Mouse (Mus musculus): Measurements from ENCODE around the gene Pfn1.

Gene Pfn1

GRCm38 (mm10) chr11:70678576-70678975 is 24.1 kb upstream of the Pfn1 start:
- intact Hi-C loops (cut with DNase I): no loop called here

- intact Hi-C loops (cut with DNase I): no loop called here
Observed at GRCm38 (mm10) chr11:70678092-70678491, 23.6 kb upstream of the Pfn1 start.

GRCm38 (mm10) chr11:70674501-70674900 is 20.1 kb upstream of the Pfn1 start:
- intact Hi-C loops (cut with DNase I): no loop called here

DNA sequence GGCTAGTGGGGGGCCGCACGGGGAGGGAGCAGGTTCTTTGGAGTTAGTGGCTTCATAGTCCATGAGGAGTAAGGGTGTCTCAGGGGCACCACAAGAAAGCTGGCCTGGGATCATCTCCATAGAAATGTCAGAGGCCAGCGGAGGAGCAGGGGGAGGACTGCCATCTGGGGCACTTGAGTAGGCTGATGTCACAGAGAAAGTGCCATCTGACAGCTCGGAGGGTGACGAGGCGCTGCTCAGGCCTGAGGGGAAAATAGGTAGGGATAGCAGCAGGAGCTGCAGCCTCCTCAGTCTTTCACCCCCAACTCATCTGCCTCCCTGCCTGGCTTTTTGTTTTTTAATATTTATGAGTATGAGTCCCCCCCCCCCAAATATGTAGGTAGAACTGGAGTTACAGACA is 19.6 kb upstream of the Pfn1 start:
- intact Hi-C loops (cut with DNase I): no loop called here

- intact Hi-C loops (cut with DNase I): no loop called here
Observed at GRCm38 (mm10) chr11:70671333-70672047, 17.0 kb upstream of the Pfn1 start.

DNA sequence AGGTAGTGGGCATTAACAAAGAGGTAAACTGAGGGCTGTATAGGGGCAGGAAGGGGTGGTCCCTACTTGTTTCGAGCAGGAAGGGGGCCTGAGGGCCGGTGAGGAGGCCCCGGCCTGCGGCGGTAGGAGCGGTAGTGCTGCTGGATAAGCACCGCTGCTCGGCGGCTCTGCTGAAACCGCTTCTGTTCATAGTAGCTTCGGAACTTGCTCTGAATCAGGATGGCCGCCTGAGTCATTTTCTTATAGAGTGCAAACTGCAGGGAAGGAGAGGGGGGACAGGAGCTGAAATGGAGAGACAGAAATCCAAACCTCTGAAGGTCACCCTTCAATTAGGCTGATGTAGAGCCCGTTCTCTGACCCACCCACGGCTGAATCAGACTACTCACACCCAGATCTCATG is 16.0 kb upstream of the Pfn1 start:
- intact Hi-C loops (cut with DNase I): no loop called here

- intact Hi-C loops (cut with DNase I): loop anchor here (1.0 kb wide), 1 partner anchor 15 kb away; the partner anchor contains the start of gene Pfn1
Observed at GRCm38 (mm10) chr11:70669582-70670345, 15.3 kb upstream of the Pfn1 start.

DNA sequence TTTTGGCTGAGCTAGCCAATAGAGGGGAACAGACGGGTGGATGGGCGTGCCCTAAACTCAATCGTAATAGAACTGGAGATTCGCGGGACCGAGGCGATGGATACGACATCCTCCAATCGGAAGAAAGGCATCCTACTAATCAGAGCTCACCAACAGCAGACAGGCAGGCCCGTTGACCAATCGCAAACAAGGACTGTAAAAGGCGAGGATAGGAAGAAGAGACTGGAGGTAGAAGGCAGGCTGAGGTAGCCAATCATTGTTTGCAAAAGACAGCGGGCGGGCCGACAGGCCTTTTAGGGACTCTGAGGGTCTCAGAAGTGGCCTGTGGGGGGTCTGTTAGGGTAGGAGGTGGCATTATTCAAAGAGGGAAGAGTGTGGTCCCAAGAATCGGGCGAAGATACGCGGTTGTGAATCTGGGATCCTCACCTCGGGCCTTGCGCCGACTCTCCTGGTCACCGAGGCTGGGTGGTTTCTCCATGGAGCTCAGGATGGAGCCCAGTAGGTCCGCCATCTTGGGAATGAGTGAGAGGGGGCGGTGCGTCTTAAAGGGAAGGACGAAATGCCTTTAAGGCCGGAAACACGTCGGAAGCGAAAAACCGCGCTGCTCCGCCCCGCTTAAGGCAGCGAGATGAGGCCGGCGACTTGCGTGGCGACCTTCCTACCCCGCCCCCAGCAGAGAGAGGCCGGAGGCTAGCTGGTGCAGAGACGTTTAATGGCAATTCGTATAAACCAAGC is 14.5 kb upstream of the Pfn1 start, which contains the start of gene Spag7:
TSS of gene Spag7 (minus strand) at position 646 of the 735 bp plus-strand sequence.
- intact Hi-C loops (cut with DNase I): loop anchor here (1.0 kb wide), 1 partner anchor 15 kb away; the partner anchor contains the start of gene Pfn1

- intact Hi-C loops (cut with DNase I): no loop called here
Observed at GRCm38 (mm10) chr11:70668335-70668770, 13.9 kb upstream of the Pfn1 start.

DNA sequence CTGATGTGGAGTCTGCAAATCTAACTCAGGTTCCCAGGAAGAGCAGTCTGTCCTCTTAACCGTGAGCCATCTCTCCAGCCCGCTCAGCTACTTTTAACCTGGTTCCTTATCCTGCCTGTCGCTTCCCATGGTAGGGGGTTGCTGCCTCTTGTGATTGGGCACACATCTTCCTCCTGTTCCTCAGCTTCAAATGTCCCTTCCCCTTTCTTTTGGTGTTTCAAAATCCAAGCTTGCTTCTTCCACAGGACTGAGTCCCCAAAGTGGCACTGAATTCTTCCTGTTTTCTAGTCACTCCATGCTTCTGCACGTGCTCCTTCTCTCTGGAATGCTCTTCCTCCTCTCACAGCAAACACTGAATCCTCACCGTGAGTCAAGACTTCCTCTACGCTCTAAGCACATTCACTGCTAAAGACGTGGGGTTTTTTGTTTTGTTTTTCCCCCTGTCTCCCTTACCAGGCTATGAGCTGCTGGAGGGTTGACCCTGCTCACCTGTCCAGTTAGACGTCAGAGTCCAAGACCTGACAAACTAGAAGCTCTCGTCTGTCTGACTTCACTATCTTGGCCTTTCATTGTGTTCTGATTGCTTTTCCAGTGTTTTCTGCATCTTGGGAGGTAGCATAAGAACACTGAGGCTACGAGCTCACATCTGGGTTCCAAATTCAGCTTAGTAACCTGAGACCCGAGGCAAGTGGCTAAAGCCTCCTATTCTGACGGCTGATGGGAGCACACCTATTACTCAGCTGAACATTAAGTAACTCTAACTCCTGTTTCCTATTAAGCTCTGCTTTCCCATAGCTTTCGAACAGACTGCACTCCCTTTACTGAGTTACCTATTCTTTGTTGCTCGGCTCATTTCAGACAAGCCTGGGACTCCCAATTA is 13.1 kb upstream of the Pfn1 start:
- intact Hi-C loops (cut with DNase I): no loop called here

DNA sequence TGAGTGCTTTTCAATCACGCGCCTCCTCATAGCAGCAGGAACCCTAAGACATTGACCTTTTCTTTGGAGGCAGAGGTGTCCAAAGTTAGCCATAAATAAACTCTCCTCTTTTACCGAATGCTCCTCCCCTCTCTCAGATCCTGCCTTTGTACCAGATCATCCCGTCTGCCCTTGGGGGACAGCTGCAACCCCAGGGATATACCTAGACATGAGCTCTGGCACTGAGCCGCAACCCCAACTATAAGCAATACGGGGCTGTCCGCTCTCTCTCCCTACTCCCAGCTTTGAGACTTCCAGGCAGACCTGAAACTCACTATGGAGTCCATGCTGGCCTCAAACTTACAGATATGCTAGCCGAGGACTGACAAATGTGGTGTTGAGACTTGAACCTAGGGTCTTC is 12.2 kb upstream of the Pfn1 start:
- intact Hi-C loops (cut with DNase I): no loop called here

DNA sequence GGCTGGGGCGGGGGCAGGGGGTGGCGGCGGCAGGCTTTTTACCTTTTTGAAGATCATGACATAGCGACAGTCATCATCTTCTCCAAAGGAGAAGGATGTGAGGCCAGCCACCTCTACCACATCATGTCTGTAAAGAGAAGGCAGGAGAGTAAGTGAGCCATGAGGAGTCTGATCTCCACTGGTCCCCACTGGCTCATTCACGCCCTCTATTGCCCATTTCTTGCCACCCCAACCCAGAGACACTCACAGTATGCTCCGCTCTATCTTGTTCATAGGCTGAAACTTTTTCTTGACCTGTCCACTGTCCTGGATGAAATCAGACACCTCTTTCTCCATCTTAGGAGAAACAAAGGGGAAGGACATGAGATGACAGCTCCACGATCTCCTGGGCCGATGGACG is 10.3 kb upstream of the Pfn1 start:
- intact Hi-C loops (cut with DNase I): no loop called here

DNA sequence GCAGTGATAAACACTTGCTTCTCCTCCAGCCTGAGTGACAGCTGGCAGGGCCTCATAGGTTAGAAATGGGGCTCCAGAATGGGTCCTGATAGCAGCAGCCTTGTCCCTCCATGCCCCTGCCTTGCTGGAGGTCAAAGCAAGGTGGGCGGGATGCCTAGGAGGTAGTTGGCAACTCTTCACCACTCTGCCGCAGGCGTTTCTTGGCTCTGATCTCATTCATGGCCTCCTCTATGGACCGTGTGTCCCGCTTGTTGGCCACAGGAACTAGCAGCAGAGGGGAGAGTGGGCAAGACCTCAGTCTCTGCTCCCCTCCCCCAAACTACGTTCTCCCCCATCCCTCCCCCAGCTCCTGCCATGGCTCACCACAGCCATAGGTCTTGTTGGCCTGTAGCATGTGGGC is 9.5 kb upstream of the Pfn1 start:
- intact Hi-C loops (cut with DNase I): no loop called here

DNA sequence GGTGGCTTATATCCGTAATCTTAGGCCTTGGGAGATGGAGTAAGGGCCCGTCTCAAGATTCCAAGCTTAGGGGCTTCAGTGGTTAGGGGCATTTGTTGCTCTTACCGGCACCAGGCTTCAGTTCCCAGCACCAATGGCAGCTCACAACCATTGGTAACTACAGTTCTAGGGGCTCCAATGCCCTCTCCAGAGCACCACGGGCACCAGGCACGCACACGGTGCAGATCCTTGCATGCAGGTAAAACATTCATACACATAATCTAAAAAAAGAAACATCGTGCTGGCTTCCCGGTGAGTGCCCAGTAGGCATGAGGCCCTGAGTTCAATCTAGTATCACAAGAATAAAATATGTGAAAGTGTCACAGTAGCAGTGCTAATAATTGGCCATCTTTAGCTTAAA is 8.7 kb upstream of the Pfn1 start:
- intact Hi-C loops (cut with DNase I): no loop called here

DNA sequence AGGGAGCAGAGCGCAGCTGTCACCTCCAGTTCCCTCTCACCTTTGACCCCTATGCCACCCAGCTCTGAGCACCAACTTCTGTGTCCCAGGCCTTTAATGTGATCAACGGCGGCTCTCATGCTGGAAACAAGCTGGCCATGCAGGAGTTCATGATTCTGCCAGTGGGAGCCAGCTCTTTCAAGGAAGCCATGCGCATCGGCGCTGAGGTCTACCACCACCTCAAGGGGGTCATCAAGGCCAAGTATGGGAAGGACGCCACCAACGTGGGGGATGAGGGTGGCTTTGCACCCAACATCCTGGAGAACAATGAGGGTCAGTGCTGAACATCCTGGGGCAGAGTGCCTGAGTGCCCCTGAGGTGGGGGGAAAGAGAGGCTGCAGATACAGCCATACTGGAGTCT is 6.1 kb upstream of the Pfn1 start:
- intact Hi-C loops (cut with DNase I): no loop called here

DNA sequence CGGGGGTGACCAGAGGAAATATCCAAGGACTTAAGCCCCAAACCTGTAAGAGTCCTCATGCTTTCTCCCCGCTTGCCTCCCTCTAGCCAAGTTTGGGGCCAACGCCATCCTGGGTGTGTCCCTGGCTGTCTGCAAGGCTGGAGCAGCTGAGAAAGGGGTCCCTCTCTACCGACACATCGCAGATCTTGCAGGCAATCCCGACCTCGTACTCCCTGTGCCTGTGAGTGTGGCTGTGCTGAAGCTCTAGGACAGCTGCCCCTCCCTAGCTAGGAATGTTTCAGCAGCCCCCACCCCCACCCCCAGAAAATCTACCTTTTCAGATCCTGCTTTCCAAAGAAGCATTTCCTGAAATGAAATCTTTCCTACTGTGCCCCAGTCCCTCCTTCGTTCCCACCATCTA is 4.5 kb upstream of the Pfn1 start:
- intact Hi-C loops (cut with DNase I): no loop called here

DNA sequence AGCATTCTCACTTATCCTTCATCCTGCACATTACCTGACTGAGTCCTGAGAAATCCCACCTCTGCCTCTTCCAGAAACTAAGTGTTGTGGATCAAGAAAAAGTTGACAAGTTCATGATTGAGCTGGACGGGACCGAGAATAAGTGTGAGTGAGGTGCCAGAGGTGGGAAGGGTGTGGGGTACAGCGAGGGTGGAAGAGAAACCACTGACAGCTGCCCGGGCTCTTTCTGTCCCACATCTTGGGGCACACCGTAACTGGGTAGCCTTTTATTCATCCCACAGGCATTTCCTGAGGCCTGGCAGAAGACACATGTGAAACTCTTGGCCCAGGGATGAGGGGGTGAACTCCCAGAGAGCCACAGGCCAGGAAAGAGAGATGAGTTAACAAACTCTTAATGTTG is 4.1 kb upstream of the Pfn1 start:
- intact Hi-C loops (cut with DNase I): no loop called here

GRCm38 (mm10) chr11:70657991-70658390 is 3.5 kb upstream of the Pfn1 start:
- intact Hi-C loops (cut with DNase I): no loop called here

- intact Hi-C loops (cut with DNase I): no loop called here
Observed at GRCm38 (mm10) chr11:70657573-70657972, 3.1 kb upstream of the Pfn1 start.

GRCm38 (mm10) chr11:70656964-70657363 is 2.5 kb upstream of the Pfn1 start, which contains the start of gene Eno3:
TSS of gene Eno3 (plus strand) at chr11:70657202.
- intact Hi-C loops (cut with DNase I): no loop called here

DNA sequence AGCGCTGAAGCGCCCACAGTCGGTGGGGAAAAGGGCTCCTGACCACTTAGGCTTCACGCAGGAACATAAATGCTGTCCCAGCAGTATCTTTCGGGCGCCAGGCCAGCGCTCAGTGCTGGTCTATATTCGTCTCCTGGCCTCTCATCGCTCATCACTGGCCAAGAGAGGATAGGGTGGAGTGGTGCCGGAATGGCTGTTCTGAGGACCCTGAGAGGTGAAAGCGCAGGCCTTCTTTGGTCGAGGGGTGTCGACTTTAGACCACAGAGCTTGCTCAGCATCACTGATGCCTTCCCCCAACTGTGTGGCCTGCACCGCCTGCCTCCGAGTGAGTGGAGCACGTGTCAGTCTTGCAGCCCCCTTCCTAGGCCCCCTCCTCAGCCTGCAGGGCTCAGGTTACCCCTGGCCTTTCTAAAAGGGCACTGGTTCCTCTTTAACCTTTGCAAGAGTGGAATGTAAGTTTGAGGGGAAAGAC is 2.0 kb upstream of the Pfn1 start:
- intact Hi-C loops (cut with DNase I): no loop called here
